Mouse (Mus musculus): Measurements from ENCODE around the gene Zbtb7b. TPM values are rescaled to one million over a fixed set of nuclear protein-coding genes. Genes with fewer than 3 reads are reported as not detected.
A peak's percentile ranks its signal among the peaks of the same experiment; 100 is the strongest.

The Zbtb7b gene
- total and polyA plus RNA-seq, 3 experiments = 11.9 to 34.2 (median 27.6) TPM

DNA sequence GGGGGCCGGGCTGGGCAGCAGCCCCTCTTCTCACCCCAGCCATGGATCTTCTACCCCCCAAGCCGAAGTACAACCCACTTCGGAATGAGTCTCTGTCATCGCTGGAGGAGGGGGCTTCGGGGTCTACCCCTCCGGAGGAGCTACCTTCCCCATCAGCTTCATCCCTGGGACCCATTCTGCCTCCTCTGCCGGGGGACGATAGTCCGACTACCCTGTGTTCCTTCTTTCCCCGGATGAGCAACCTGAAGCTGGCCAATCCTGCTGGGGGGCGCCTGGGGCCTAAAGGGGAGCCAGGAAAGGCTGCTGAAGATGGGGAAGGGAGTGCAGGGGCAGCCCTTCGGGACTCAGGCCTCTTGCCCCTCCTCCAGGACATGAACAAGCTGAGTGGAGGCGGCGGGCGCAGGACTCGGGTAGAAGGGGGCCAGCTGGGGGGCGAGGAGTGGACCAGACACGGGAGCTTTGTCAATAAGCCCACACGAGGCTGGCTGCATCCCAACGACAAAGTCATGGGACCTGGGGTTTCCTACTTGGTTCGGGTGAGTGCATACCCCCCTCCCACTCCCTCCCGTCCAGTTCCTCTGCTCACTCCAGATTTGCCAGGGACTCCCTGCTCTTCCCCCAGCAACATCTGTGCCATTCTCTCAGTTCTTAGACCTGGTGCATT is 27.4 kb upstream of the Zbtb7b start:
- H3K9me3 ChIP-seq (replicated peaks; ENCODE audit: low read length) = no peaks in the 10 kb centered on the region
- H3K79me2 ChIP-seq (replicated peaks; ENCODE audit: control insufficient read depth, extremely low read depth, insufficient read depth, poor library complexity, severe bottlenecking) = peaks cover 37% of the 10 kb centered on the region
- H3K4me2 ChIP-seq (ENCODE audit: insufficient read depth, low read depth, poor library complexity, severe bottlenecking) = 0 out of 2 replicates have a peak overlapping the region, but pooled peaks have one; percentile 42
- H3K4me1 ChIP-seq (ENCODE audit: control insufficient read depth in 1 of 2, insufficient read depth in 2 of 2) = peaks cover 14 to 42% of the 10 kb centered on the region in 2 experiments
- TF ChIP-seq TCF12 (IDR thresholded peaks at IDR 0.05; ENCODE audit: low read depth, low read length) = no peak
- TF ChIP-seq MEF2A (IDR thresholded peaks at IDR 0.05; ENCODE audit: borderline replicate concordance, low read depth, low read length) = no peak
- TF ChIP-seq NELFE (IDR thresholded peaks at IDR 0.05; ENCODE audit: low read depth, low read length) = no peak
- no peak for TF ChIP-seq NRF1 (IDR thresholded peaks at IDR 0.05; ENCODE audit: low read depth, low read length)
- no peak for TF ChIP-seq SIN3A (IDR thresholded peaks at IDR 0.05; ENCODE audit: low read length)
- no peak for TF ChIP-seq RAD21 (IDR thresholded peaks at IDR 0.05; ENCODE audit: low read depth, low read length)
- no peak for TF ChIP-seq MAZ (IDR thresholded peaks at IDR 0.05; ENCODE audit: low read depth, low read length)
- no peak for TF ChIP-seq ELF1 (IDR thresholded peaks at IDR 0.05; ENCODE audit: low read depth, low read length)
- TF ChIP-seq MAFK (IDR thresholded peaks at IDR 0.05; ENCODE audit: insufficient replicate concordance, low read length) = no peak
- no peak for TF ChIP-seq PAX5 (IDR thresholded peaks at IDR 0.05; ENCODE audit: low read length)
- TF ChIP-seq E2F4 (IDR thresholded peaks at IDR 0.05; ENCODE audit: insufficient replicate concordance, low read depth, low read length) = no peak
- no peak for TF ChIP-seq CHD2 (IDR thresholded peaks at IDR 0.05; ENCODE audit: low read length)
- no peaks in the 10 kb centered on the region for H3K27me3 ChIP-seq (replicated peaks)
- DNase-seq (ENCODE audit: extremely low read depth) = no peak
- H3K27ac ChIP-seq (ENCODE audit: insufficient read depth, low read depth) = no peak overlapping the region
- H3K4me3 ChIP-seq (replicated peaks in 1 of 3; ENCODE audit: low read depth in 2 of 3, low read length in 2 of 3, poor library complexity in 1 of 3) = no peak overlapping the region
- peaks cover 38 to 52% of the 10 kb centered on the region in 2 experiments for H3K36me3 ChIP-seq (replicated peaks in 1 of 2; ENCODE audit: control insufficient read depth in 1 of 2, insufficient read depth in 1 of 2, low read length in 1 of 2)
- in situ Hi-C loops (cut with MboI; ENCODE audit: low pct_ligation_motif_present, low pct_unique_long_range_greater_than_20kb, low sequenced_read_pairs) (no loop called here), dilution Hi-C loops (cut with MboI; ENCODE audit: extremely low pct_ligation_motif_present, extremely low pct_unique_long_range_greater_than_20kb, low sequenced_read_pairs) (no loop called here)
- H3K9ac ChIP-seq (ENCODE audit: insufficient read depth, low read depth) = no peak overlapping the region

DNA sequence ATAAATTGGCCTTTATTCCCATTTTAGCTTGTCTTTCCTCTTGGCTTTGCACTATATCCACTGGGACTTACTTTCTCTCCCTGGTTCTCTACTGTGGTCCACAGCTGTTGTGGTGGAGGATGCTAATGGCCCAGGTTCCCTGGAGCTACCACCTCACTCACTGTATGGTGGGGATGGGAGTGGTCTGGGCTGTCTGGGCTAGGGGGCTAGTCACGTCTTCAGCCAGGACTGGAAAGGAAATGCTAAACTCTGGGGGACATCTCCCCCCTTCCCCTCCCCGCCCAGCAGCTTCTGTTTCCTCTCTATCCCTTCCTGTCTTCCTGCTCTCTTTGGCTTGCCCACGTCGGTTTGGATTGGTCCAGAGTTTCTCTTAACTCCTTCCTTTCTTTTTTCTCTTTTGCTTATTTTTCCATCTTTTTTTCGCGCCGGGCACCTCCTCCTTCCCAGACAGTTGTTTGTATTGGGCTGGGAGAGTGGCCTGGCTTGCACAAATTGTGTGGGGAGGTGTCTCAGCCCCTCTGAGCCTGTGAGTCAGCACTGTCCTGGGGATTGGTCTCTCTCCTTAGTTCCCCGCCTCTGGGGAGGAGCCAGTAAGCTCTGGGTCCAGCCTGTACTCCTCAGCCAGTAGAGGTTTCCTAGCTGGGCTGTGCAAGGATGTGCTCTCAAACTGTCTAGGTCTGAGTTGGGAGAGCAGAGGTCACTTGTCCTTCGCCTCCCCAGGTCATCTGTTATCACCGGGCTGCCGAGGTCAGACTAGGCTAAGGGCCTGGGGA is 26.6 kb upstream of the Zbtb7b start:
- H3K9ac ChIP-seq (ENCODE audit: insufficient read depth, low read depth) = no peak overlapping the region
- DNase-seq (ENCODE audit: extremely low read depth) = peak; percentile 61
- no peaks in the 10 kb centered on the region for H3K9me3 ChIP-seq (replicated peaks; ENCODE audit: low read length)
- peaks cover 34 to 49% of the 10 kb centered on the region in 2 experiments for H3K36me3 ChIP-seq (replicated peaks in 1 of 2; ENCODE audit: control insufficient read depth in 1 of 2, insufficient read depth in 1 of 2, low read length in 1 of 2)
- peaks cover 45% of the 10 kb centered on the region for H3K79me2 ChIP-seq (replicated peaks; ENCODE audit: control insufficient read depth, extremely low read depth, insufficient read depth, poor library complexity, severe bottlenecking)
- in situ Hi-C loops (cut with MboI; ENCODE audit: low pct_ligation_motif_present, low pct_unique_long_range_greater_than_20kb, low sequenced_read_pairs) = no loop called here
- dilution Hi-C loops (cut with MboI; ENCODE audit: extremely low pct_ligation_motif_present, extremely low pct_unique_long_range_greater_than_20kb, low sequenced_read_pairs) = no loop called here
- TF ChIP-seq TBP (conservative IDR thresholded peaks at IDR 0.05; ENCODE audit: low read depth, low read length) = no peak
- no peak for TF ChIP-seq UBTF (IDR thresholded peaks at IDR 0.05; ENCODE audit: low read depth, low read length)
- no peak for TF ChIP-seq MYC (IDR thresholded peaks at IDR 0.05; ENCODE audit: low read depth, low read length)
- TF ChIP-seq E2F4 (IDR thresholded peaks at IDR 0.05; ENCODE audit: insufficient replicate concordance, low read depth, low read length) = no peak
- no peak for TF ChIP-seq IRF4 (IDR thresholded peaks at IDR 0.05; ENCODE audit: low read depth, low read length)
- TF ChIP-seq KAT2A (IDR thresholded peaks at IDR 0.05; ENCODE audit: insufficient replicate concordance, low read length) = no peak
- H3K4me1 ChIP-seq (ENCODE audit: control insufficient read depth in 1 of 2, insufficient read depth in 2 of 2) = peaks cover 18 to 49% of the 10 kb centered on the region in 2 experiments
- peak overlapping the region; percentile 42; the same call in 1 of the 2 replicates for H3K4me2 ChIP-seq (ENCODE audit: insufficient read depth, low read depth, poor library complexity, severe bottlenecking)
- no peaks in the 10 kb centered on the region for H3K27me3 ChIP-seq (replicated peaks)
- no peak overlapping the region for H3K4me3 ChIP-seq (replicated peaks in 1 of 3; ENCODE audit: low read depth in 2 of 3, low read length in 2 of 3, poor library complexity in 1 of 3)
- no peak overlapping the region for H3K27ac ChIP-seq (ENCODE audit: insufficient read depth, low read depth)
